Mouse (Mus musculus) hindbrain, embryonic 15.5 days (tissue): Measurements from ENCODE around the gene Gm20518. TPM values are rescaled to one million over a fixed set of nuclear protein-coding genes. Genes with fewer than 3 reads are reported as not detected.

Experiments used
- ATAC-seq: fragments of 200-750 bp; cut with Nextera tagmentation; 2 replicates; pipeline ENCODE4 v1.8.0; 2017; ENCODE audit warnings: low read depth, moderate number of reproducible peaks, moderate TSS enrichment; ENCODE audit not compliant: low FRiP score
- H3K27ac ChIP-seq: fragments of 300-500 bp; sonication (generic); replicated peaks from 2 replicates; pipeline ENCODE4 v1.5.1; 2015; ENCODE audit warnings: mild to moderate bottlenecking, inconsistent platforms
- H3K27me3 ChIP-seq: fragments of 300-500 bp; sonication (generic); 2 replicates; pipeline ENCODE4 v1.6.1; 2015; ENCODE audit warnings: control low read depth, inconsistent platforms
- H3K36me3 ChIP-seq: fragments of 300-500 bp; sonication (generic); 2 replicates; pipeline ENCODE4 v1.6.1; 2015; ENCODE audit warnings: control low read depth, inconsistent platforms
- H3K4me1 ChIP-seq: fragments of 300-500 bp; sonication (generic); replicated peaks from 2 replicates; pipeline ENCODE4 v1.6.1; 2015; ENCODE audit warnings: control low read depth, inconsistent platforms
- H3K4me2 ChIP-seq: fragments of 300-500 bp; sonication (generic); 2 replicates; pipeline ENCODE4 v1.6.1; 2015; ENCODE audit warnings: moderate library complexity, mild to moderate bottlenecking, inconsistent platforms
- H3K4me3 ChIP-seq: fragments of 300-500 bp; sonication (generic); 2 replicates; pipeline ENCODE4 v1.5.1; 2015; ENCODE audit warnings: mild to moderate bottlenecking, inconsistent platforms
- H3K9ac ChIP-seq: fragments of 300-500 bp; sonication (generic); 2 replicates; pipeline ENCODE4 v1.6.1; 2015; ENCODE audit warnings: inconsistent platforms
- H3K9me3 ChIP-seq: fragments of 300-500 bp; sonication (generic); 2 replicates; pipeline ENCODE4 v1.6.1; 2016; ENCODE audit warnings: control low read depth, inconsistent platforms
- WGBS: fragments of 180-500 bp; shearing (Covaris S2); methylation state at CpG from one replicate; pipeline ENCODE4 v1.1.7; 2015; 5-methylcytosine and 5-hydroxymethylcytosine counted together
- polyA plus RNA-seq: library from polyadenylated mRNA; unstranded; fragments of >200 nt; fragmentation: Nextera tagmentation; extraction: Ambion mirVana; gene quantifications from 2 replicates; pipeline ENCODE4 v1.2.1, GENCODE M21; 2015

Gm20518 gene
- polyA plus RNA-seq, 1 experiment from 2014 or later: 0.31 TPM

GRCm38 (mm10) chr16:17927351-17928082 is 36.0 kb upstream of the Gm20518 start:
- Histone ChIP-seq H3K9ac (peak overlapping the region; percentile 81), H3K27me3 (no peaks in the 10 kb centered on the region), H3K4me3 (peak overlapping the region; percentile 75), H3K27ac (peak overlapping the region; percentile 85), H3K4me2 (peak overlapping the region; percentile 71), H3K4me1 (peaks cover 36% of the 10 kb centered on the region), H3K36me3 (peaks cover 18% of the 10 kb centered on the region), H3K9me3 (no peaks in the 10 kb centered on the region)
- under 1% methylated on average over 72 of the region's 72 CpGs for WGBS
- ATAC-seq: peak; percentile 58

DNA sequence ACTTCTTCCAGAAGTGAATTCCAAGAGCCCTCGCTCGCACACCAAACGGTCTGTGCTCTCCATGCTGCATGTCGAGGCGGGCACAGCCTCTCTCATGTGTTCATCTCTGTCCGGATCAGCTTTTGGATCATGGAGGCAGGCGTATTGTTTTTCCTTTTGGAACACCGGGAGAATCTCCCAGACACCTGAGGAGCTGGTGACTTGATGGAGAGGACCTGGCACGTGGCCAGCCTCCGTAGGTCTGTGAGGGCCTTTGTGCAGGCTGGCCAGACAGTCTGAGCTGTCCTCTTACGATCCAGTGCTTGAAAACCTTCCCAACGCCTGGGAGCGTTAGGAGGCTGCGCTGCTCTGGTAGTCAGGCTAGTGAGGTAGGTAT is 30.7 kb upstream of the Gm20518 start:
- Histone ChIP-seq H3K4me2 (peak overlapping the region; percentile 88), H3K36me3 (peaks cover 18% of the 10 kb centered on the region), H3K4me3 (peak overlapping the region; percentile 80), H3K4me1 (peaks cover 47% of the 10 kb centered on the region), H3K9me3 (no peaks in the 10 kb centered on the region), H3K9ac (peak overlapping the region; percentile 81), H3K27ac (peak overlapping the region; percentile 92), H3K27me3 (peaks cover 16% of the 10 kb centered on the region)
- under 1% methylated on average over 14 of the region's 14 CpGs for WGBS
- peak; percentile 13 for ATAC-seq

DNA sequence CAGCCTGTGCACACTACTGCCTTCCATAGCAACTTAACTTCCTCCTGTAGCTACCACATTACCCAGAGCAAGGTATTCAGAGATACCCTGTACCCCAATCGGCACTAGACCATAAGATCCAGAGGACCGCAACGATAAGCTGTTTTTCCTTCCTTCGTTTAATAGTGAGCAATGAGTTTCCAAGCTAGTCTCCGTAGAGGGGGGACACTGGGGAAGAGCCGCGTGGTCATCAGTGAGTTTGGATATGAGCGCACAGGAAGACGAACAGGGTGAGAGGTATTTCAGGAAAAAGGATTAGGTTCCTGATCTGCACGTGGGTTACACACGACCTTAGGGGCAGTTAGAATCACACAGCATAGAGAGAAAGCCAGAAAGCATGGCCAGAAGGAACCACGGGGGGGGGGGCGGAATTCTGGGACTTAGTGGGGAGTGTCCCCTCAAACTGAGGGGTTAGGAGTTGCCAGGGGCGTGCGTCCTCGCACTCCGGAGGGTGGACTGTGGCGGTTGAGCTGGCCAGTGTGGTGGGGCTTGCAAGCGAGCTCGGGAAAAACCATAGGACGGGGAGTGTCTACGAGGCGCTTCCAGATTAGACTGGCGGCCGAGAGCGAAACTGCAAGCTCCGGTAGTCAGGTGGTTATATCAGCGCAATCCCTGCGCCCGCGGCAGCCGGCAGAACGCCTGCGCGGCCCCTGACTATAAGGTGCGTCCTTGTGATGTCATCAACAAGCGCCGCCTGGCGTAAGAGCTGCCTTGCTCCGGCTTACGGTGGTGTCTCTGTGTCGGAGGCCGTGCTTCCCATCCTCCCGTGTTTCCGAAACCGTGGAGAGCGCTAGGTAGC is 30.1 kb upstream of the Gm20518 start:
- Histone ChIP-seq H3K27ac (peak overlapping the region; percentile 92), H3K9ac (peak overlapping the region; percentile 81), H3K9me3 (no peaks in the 10 kb centered on the region), H3K4me3 (peak overlapping the region; percentile 80), H3K27me3 (peaks cover 22% of the 10 kb centered on the region), H3K4me2 (peak overlapping the region; percentile 88), H3K36me3 (peaks cover 18% of the 10 kb centered on the region), H3K4me1 (peaks cover 41% of the 10 kb centered on the region)
- ATAC-seq: peak; percentile 95
- 2% methylated on average over 47 of the region's 47 CpGs for WGBS

DNA sequence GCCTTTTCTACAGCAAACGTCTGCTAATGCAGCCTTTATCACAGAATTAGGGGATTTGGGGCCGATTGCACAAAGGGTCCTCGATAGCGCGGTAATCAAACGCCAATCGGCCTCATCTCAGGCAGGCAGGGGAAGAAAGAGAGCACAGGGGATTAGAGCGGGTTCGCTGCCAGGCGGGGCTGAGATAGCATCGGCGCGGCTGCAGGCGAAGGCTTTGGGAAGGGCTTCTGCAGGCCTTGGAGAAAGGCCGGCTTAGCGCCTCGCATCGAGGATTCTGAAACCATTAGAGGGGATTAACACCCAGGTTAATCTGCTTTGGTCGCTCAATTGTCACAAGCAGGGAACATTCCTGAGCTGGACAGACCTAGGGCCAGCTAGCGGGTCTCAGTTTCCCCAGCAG is 29.1 kb upstream of the Gm20518 start:
- Histone ChIP-seq H3K4me2 (peak overlapping the region; percentile 88), H3K36me3 (peaks cover 10% of the 10 kb centered on the region), H3K27ac (no peak overlapping the region), H3K9me3 (no peaks in the 10 kb centered on the region), H3K4me3 (no peak overlapping the region), H3K9ac (peak overlapping the region; percentile 16; the same call in 1 of the 2 replicates), H3K27me3 (peaks cover 32% of the 10 kb centered on the region), H3K4me1 (peaks cover 31% of the 10 kb centered on the region)
- WGBS: 13% methylated on average over 20 of the region's 20 CpGs
- ATAC-seq: no peak

DNA sequence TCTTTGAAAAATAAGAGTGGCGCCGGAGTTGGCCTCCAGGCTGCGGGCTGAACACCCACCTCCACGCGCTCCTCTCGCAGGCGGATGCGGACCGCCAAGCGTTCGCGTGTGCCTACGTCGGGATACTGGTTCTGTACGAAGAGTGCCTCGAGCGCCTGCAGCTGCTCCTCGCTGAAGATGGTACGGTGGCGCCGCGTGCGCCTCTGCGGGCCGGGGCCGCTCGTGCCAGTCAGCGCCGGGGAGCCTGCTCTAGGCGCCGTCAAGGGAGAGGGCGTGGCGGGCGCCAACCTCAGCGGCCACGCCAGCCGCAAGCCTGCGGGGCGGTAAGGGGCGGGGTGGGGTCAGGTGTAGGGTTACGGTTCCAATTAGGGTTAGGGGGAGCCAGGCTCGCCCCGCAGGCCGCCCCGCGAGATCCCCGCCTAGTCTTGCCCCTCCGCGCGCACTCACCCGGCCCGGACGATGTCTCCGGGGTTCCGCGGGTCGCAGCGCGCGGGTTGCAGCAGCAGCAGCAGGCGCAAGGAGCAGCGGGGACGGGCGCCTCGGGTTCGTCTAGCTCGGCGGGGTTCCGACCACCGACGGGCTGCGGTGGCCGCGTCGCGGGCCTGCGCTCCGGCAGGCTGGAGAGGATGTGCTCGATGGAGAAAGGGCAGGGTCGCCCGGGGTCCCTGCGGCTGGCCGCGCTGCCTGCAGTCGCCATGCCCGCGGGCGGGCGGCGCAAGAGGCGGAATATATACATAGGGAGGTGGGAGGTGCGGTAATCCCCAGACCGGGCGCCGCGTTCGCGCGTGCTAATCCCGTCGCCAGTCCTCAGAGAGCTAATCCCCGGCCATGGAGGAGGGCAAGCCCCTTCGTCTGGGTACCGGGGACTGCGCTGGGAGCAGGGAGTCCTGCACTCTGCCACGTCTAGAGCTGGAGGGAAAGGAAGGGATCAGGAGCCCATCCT is 23.1 kb upstream of the Gm20518 start, which contains the start of gene Gsc2:
Gene Gsc2, minus strand, starts transcription at position 753 of the 943 bp plus-strand sequence.
- Histone ChIP-seq H3K4me3 (peak within 1 kb of the TSS; percentile 29), H3K9me3 (no peaks in the 10 kb centered on the region), H3K9ac (no peak within 1 kb of the TSS), H3K4me1 (peaks cover 19% of the 10 kb centered on the region), H3K4me2 (peak within 1 kb of the TSS; percentile 55), H3K27me3 (peaks cover 67% of the 10 kb centered on the region), H3K36me3 (no peaks in the 10 kb centered on the region), H3K27ac (no peak within 1 kb of the TSS)
- no peak for ATAC-seq
- WGBS: under 1% methylated on average over 104 of the region's 106 CpGs

GRCm38 (mm10) chr16:17911052-17911595 is 19.7 kb upstream of the Gm20518 start, which contains the start of gene Ess2:
TSS of gene Ess2 (minus strand) at chr16:17911348.
- peak; percentile 94 for ATAC-seq
- under 1% methylated on average over 35 of the region's 35 CpGs for WGBS
- no peaks in the 10 kb centered on the region for H3K9me3 ChIP-seq
- peak within 1 kb of the TSS; percentile 69 for H3K9ac ChIP-seq
- H3K4me1 ChIP-seq: peaks cover 19% of the 10 kb centered on the region
- peaks cover 46% of the 10 kb centered on the region for H3K27me3 ChIP-seq
- H3K4me2 ChIP-seq: peak within 1 kb of the TSS; percentile 96
- H3K36me3 ChIP-seq: peaks cover 29% of the 10 kb centered on the region
- peak within 1 kb of the TSS; percentile 89 for H3K4me3 ChIP-seq
- H3K27ac ChIP-seq: peak within 1 kb of the TSS; percentile 78

DNA sequence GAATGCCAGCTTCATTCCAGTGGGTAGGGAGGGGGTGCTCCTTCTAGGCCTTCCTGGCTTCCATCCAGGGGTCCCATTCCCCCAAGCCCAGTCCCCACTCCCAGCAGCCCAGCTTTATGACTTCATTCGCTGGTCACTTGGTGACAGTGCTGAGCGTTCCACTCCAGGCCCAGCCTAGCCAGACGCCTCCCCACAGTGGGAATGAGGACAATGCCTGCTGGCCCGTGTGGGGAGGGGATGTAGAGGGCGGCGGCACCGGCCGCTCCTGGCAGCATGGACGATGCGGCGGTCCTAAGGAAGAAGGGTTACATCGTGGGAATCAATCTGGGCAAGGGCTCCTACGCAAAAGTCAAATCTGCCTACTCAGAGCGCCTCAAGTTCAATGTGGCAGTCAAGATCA is 7.0 kb upstream of the Gm20518 start, which contains the start of the genes Dgcr2 and Tssk2:
Gene Dgcr2, minus strand, starts transcription at position 101 of the 400 bp plus-strand sequence.
Gene Tssk2, plus strand, starts transcription at position 176 of the 400 bp plus-strand sequence.
- Histone ChIP-seq H3K36me3 (peaks cover 41% of the 10 kb centered on the region), H3K9me3 (no peaks in the 10 kb centered on the region), H3K4me2 (no peak within 1 kb of the TSS), H3K9ac (no peak within 1 kb of the TSS), H3K4me3 (no peak within 1 kb of the TSS), H3K4me1 (no peaks in the 10 kb centered on the region), H3K27ac (no peak within 1 kb of the TSS), H3K27me3 (no peaks in the 10 kb centered on the region)
- ATAC-seq: no peak
- 90% methylated on average over 14 of the region's 14 CpGs for WGBS

- Histone ChIP-seq H3K4me3 (no peak overlapping the region), H3K4me2 (no peak overlapping the region), H3K27ac (no peak overlapping the region), H3K27me3 (no peaks in the 10 kb centered on the region), H3K9ac (no peak overlapping the region), H3K9me3 (no peaks in the 10 kb centered on the region), H3K36me3 (peaks cover 19% of the 10 kb centered on the region), H3K4me1 (peaks cover 13% of the 10 kb centered on the region)
- no peak for ATAC-seq
Measured at GRCm38 (mm10) chr16:17896091-17896490, 4.6 kb upstream of the Gm20518 start.

DNA sequence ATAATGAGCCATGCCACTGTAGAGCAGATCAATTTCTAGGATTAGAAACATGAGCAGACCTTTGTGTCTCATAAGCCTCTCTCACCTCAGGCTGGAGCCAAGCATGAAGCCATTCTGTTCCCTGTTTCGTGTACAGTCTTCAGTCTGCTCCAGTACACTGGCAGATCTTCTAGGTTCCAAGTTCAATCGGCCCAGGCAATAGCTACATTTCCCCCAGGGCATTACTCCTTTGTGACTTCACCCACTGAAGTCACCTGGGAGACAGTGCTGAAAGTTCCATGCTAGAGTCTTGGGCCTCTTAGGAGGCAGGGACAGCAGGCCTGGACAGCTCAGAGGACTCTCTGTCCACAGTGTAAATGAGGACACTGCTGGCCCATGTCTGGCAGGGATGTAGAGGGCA is 2.5 kb upstream of the Gm20518 start, which contains the start of gene Tssk1:
Gene Tssk1, plus strand, starts transcription at position 301 of the 400 bp plus-strand sequence.
- Histone ChIP-seq H3K9me3 (no peaks in the 10 kb centered on the region), H3K9ac (no peak within 1 kb of the TSS), H3K27me3 (no peaks in the 10 kb centered on the region), H3K4me3 (no peak within 1 kb of the TSS), H3K36me3 (no peaks in the 10 kb centered on the region), H3K4me1 (peaks cover 26% of the 10 kb centered on the region), H3K27ac (no peak within 1 kb of the TSS), H3K4me2 (no peak within 1 kb of the TSS)
- no peak for ATAC-seq
- 90% methylated on average over 2 of the region's 2 CpGs for WGBS

GRCm38 (mm10) chr16:17892606-17893005 is 1.1 kb upstream of the Gm20518 start:
- peak overlapping the region; percentile 97 for H3K27ac ChIP-seq
- ATAC-seq: no peak
- WGBS: 59% methylated on average over 3 of the region's 3 CpGs
- no peak overlapping the region for H3K4me2 ChIP-seq
- no peaks in the 10 kb centered on the region for H3K27me3 ChIP-seq
- H3K36me3 ChIP-seq: no peaks in the 10 kb centered on the region
- H3K4me1 ChIP-seq: peaks cover 26% of the 10 kb centered on the region
- H3K9ac ChIP-seq: no peak overlapping the region
- no peak overlapping the region for H3K4me3 ChIP-seq
- H3K9me3 ChIP-seq: no peaks in the 10 kb centered on the region
